Mouse (Mus musculus) lung, postnatal 0 days (tissue): ENCODE results near the gene Rev1.

Experiments used
- CTCF ChIP-seq: IDR thresholded peaks from 2 replicates; pipeline ENCODE4 v1.5.1; 2016; ENCODE audit warnings: antibody characterized with exemption, mild to moderate bottlenecking
- EP300 ChIP-seq: IDR thresholded peaks from 2 replicates; pipeline ENCODE4 v1.6.1; 2016; ENCODE audit warnings: antibody characterized with exemption, mild to moderate bottlenecking, control low read depth

GRCm38 (mm10) chr1:38130715-38131483 is 1.3 kb upstream of the Rev1 start:
- no peak for TF ChIP-seq CTCF
- no peak for TF ChIP-seq EP300
